Mouse (Mus musculus): Measurements from ENCODE around the gene Phf13. TPM values are rescaled to one million over a fixed set of nuclear protein-coding genes. Genes with fewer than 3 reads are reported as not detected.
A peak's percentile ranks its signal among the peaks of the same experiment; 100 is the strongest.

Phf13 gene
- polyA plus RNA-seq, 1 experiment from 2014 or later: 6.2 TPM

- ATAC-seq (ENCODE audit: low read depth): no peak
- Histone ChIP-seq H3K36me3 (peaks cover 31% of the 10 kb centered on the region), H3K4me1 (replicated peaks) (peaks cover 45% of the 10 kb centered on the region), H3K4me3 (replicated peaks) (peak overlapping the region; percentile 76), H3K27me3 (peaks cover 20% of the 10 kb centered on the region), H3K9me3 (replicated peaks) (no peaks in the 10 kb centered on the region), H3K4me2 (peak overlapping the region; percentile 98), H3K9ac (peak overlapping the region; percentile 85), H3K27ac (peak overlapping the region; percentile 78; the same call in 1 of the 2 replicates)
- no peak for DNase-seq
- WGBS (ENCODE audit: insufficient replicate concordance): 22% methylated on average over 10 of the region's 10 CpGs
Measured at GRCm38 (mm10) chr4:151988014-151988341, 8.1 kb downstream of the Phf13 start.

DNA sequence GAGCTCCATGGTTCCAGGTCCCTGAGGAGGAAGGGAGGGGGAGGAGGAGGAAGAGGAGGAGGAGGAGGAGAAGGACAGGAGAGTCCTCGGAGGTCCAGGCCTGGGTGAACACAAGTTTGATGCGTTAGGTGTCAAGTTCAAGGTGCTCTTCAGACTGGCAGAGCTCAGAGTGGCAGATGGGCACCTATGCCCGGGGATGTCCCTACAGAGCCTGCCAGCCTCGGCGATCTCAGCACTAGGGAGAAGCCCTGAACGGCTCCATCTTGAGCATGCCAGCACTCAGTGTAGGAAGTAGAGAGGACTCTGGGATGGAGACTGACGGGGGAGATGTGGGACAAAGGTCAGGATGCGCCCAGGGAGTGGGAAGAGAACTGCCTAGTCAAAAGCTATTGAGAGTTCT, 9.4 kb downstream of the Phf13 start:
- no peak overlapping the region for H3K27ac ChIP-seq
- H3K9ac ChIP-seq: no peak overlapping the region
- no peak overlapping the region for H3K4me3 ChIP-seq (replicated peaks)
- peaks cover 33% of the 10 kb centered on the region for H3K36me3 ChIP-seq
- WGBS (ENCODE audit: insufficient replicate concordance): 67% methylated on average over 8 of the region's 8 CpGs
- DNase-seq (no peak), ATAC-seq (ENCODE audit: low read depth) (no peak)
- no peak overlapping the region for H3K4me2 ChIP-seq
- H3K4me1 ChIP-seq (replicated peaks): peaks cover 52% of the 10 kb centered on the region
- H3K27me3 ChIP-seq: 0 out of 2 replicates have a peak, but pooled peaks cover 8% of the 10 kb centered on the region
- H3K9me3 ChIP-seq (replicated peaks): no peaks in the 10 kb centered on the region

GRCm38 (mm10) chr4:151985886-151986285, 10.2 kb downstream of the Phf13 start:
- Histone ChIP-seq H3K4me3 (replicated peaks) (no peak overlapping the region), H3K27ac (no peak overlapping the region), H3K36me3 (peaks cover 31% of the 10 kb centered on the region), H3K4me1 (replicated peaks) (peaks cover 57% of the 10 kb centered on the region), H3K27me3 (0 out of 2 replicates have a peak, but pooled peaks cover under 1% of the 10 kb centered on the region), H3K4me2 (no peak overlapping the region), H3K9me3 (replicated peaks) (no peaks in the 10 kb centered on the region), H3K9ac (no peak overlapping the region)
- WGBS (ENCODE audit: insufficient replicate concordance): 47% methylated on average over 10 of the region's 10 CpGs
- DNase-seq: no peak
- no peak for ATAC-seq (ENCODE audit: low read depth)

- H3K36me3 ChIP-seq: peaks cover 46% of the 10 kb centered on the region
- H3K27me3 ChIP-seq: no peaks in the 10 kb centered on the region
- peaks cover 50% of the 10 kb centered on the region for H3K4me1 ChIP-seq (replicated peaks)
- H3K4me2 ChIP-seq: no peak overlapping the region
- no peak overlapping the region for H3K4me3 ChIP-seq (replicated peaks)
- DNase-seq: no peak
- ATAC-seq (ENCODE audit: low read depth): no peak
- WGBS (ENCODE audit: insufficient replicate concordance): 28% methylated on average over 9 of the region's 9 CpGs
- H3K9me3 ChIP-seq (replicated peaks): no peaks in the 10 kb centered on the region
- no peak overlapping the region for H3K27ac ChIP-seq
- H3K9ac ChIP-seq: no peak overlapping the region; the same call in 1 of the 2 replicates
Measured at GRCm38 (mm10) chr4:151983560-151983959, 12.5 kb downstream of the Phf13 start.

GRCm38 (mm10) chr4:151983043-151983442, 13.0 kb downstream of the Phf13 start:
- Histone ChIP-seq H3K27me3 (no peaks in the 10 kb centered on the region), H3K4me3 (replicated peaks) (no peak overlapping the region), H3K9me3 (replicated peaks) (no peaks in the 10 kb centered on the region), H3K36me3 (peaks cover 50% of the 10 kb centered on the region), H3K27ac (0 out of 2 replicates have a peak overlapping the region, but pooled peaks have one; percentile 5), H3K9ac (no peak overlapping the region), H3K4me1 (replicated peaks) (peaks cover 46% of the 10 kb centered on the region), H3K4me2 (no peak overlapping the region)
- DNase-seq (no peak), ATAC-seq (ENCODE audit: low read depth) (no peak)
- WGBS (ENCODE audit: insufficient replicate concordance): 54% methylated on average over 17 of the region's 17 CpGs

DNA sequence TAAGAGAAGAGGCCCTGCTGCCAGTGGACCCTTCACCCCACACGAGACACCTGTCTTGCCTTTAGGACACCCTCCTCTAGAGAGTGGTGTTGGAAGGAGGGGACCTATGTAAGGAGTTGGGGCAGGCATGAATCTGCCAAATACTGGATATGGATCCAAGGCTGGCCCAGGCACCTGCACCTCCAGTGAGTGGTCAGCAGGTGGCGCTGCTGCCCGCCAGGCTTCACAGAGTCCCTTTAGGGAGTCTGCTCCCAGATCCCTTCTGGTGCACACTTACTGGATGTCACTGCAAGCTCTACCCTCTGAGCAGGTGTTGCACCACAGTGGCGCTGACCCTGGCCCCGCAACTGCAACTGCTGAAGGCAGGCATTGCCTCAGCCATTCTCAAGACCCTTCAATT, 14.7 kb downstream of the Phf13 start:
- Histone ChIP-seq H3K4me2 (no peak overlapping the region), H3K4me1 (replicated peaks) (peaks cover 36% of the 10 kb centered on the region), H3K4me3 (replicated peaks) (no peak overlapping the region), H3K9me3 (replicated peaks) (no peaks in the 10 kb centered on the region), H3K36me3 (peaks cover 66% of the 10 kb centered on the region), H3K9ac (no peak overlapping the region), H3K27me3 (no peaks in the 10 kb centered on the region), H3K27ac (no peak overlapping the region; the same call in 1 of the 2 replicates)
- 19% methylated on average over 5 of the region's 5 CpGs for WGBS (ENCODE audit: insufficient replicate concordance)
- ATAC-seq (ENCODE audit: low read depth): peak; percentile 54
- peak; percentile 69 for DNase-seq

GRCm38 (mm10) chr4:151980699-151981098, 15.4 kb downstream of the Phf13 start:
- Histone ChIP-seq H3K36me3 (peaks cover 72% of the 10 kb centered on the region), H3K27ac (no peak overlapping the region), H3K4me3 (replicated peaks) (no peak overlapping the region), H3K27me3 (no peaks in the 10 kb centered on the region), H3K9me3 (replicated peaks) (no peaks in the 10 kb centered on the region), H3K9ac (no peak overlapping the region), H3K4me1 (replicated peaks) (peaks cover 30% of the 10 kb centered on the region), H3K4me2 (no peak overlapping the region)
- DNase-seq (no peak), ATAC-seq (ENCODE audit: low read depth) (no peak)
- WGBS (ENCODE audit: insufficient replicate concordance): 86% methylated on average over 8 of the region's 8 CpGs

DNA sequence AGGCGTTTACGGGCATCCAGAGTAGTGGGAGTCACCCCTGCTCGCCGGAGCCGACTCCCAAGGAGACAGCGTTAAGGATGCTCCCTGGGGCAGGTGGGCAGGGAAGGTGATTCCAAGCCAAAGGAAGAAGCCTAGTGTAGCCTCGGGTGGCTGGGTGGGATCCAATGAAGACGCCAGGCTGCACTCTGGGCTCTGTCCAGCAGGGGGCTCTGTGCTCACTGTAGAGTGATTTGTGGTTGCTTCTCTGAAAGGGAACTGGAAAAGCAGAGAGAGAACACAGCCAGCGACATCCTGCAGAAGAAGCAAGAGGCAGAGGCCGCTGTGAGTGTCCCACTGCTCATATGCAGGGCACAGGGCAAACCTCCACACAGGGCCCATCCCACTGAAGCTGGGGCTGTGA, 18.3 kb downstream of the Phf13 start:
- H3K9me3 ChIP-seq (replicated peaks): no peaks in the 10 kb centered on the region
- peaks cover 17% of the 10 kb centered on the region for H3K4me1 ChIP-seq (replicated peaks)
- WGBS (ENCODE audit: insufficient replicate concordance): 38% methylated on average over 10 of the region's 10 CpGs
- H3K27me3 ChIP-seq: no peaks in the 10 kb centered on the region
- no peak overlapping the region for H3K4me3 ChIP-seq (replicated peaks)
- H3K36me3 ChIP-seq: peaks cover 95% of the 10 kb centered on the region
- no peak overlapping the region for H3K27ac ChIP-seq
- no peak overlapping the region for H3K4me2 ChIP-seq
- no peak overlapping the region for H3K9ac ChIP-seq
- ATAC-seq (ENCODE audit: low read depth) (no peak), DNase-seq (peak; percentile 65)

GRCm38 (mm10) chr4:151975441-151975840, 20.6 kb downstream of the Phf13 start:
- peak; percentile 1; the same call in 1 of the 2 replicates for ATAC-seq (ENCODE audit: low read depth)
- no peak for DNase-seq
- Histone ChIP-seq H3K36me3 (peaks cover 97% of the 10 kb centered on the region), H3K9ac (no peak overlapping the region), H3K27ac (no peak overlapping the region), H3K4me3 (replicated peaks) (no peak overlapping the region), H3K4me2 (no peak overlapping the region), H3K9me3 (replicated peaks) (no peaks in the 10 kb centered on the region), H3K4me1 (replicated peaks) (peaks cover 26% of the 10 kb centered on the region), H3K27me3 (no peaks in the 10 kb centered on the region)
- WGBS (ENCODE audit: insufficient replicate concordance): 75% methylated on average over 3 of the region's 3 CpGs

GRCm38 (mm10) chr4:151972221-151972967, 23.7 kb downstream of the Phf13 start:
- Histone ChIP-seq H3K27ac (peak overlapping the region; percentile 74), H3K4me2 (no peak overlapping the region), H3K27me3 (no peaks in the 10 kb centered on the region), H3K9ac (0 out of 2 replicates have a peak overlapping the region, but pooled peaks have one; percentile 44), H3K36me3 (peaks cover 96% of the 10 kb centered on the region), H3K4me3 (replicated peaks) (no peak overlapping the region), H3K4me1 (replicated peaks) (peaks cover 24% of the 10 kb centered on the region), H3K9me3 (replicated peaks) (no peaks in the 10 kb centered on the region)
- no peak for DNase-seq
- ATAC-seq (ENCODE audit: low read depth): no peak
- 73% methylated on average over 10 of the region's 10 CpGs for WGBS (ENCODE audit: insufficient replicate concordance)

DNA sequence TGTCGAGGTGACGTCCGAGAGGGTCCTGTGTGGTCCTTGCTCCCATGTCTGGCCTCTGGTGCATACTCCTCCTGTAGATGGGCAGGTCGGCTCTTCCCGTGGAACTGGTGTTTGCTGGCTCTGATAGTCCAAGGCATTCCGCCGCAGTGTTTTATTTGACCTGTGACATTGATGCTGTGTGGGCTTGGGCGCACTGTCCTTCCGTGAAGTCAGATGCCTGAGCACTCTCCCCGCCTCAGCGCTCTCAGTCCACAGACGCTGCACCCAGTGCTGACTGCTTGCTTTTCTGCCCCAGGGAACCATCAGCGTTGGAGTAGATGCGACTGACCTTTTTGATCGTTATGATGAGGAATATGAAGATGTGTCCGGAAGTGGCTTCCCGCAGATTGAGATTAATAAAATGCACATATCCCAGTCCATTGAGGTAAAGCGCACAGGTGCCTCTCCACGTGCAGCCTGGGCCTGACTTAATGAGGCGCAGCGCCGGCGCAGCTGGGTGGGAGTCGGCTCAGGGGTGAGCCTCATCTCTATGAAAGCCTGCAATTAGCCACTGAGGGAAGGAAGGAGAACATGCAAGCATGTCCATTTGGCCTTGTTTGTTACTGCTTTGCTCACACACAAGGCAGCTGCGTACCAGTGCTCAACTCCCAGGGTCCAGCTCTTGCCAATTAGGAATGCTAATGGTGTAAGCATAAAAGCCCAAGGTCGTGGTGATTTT, 27.7 kb downstream of the Phf13 start:
- 92% methylated on average over 26 of the region's 26 CpGs for WGBS (ENCODE audit: insufficient replicate concordance)
- Histone ChIP-seq H3K27me3 (no peaks in the 10 kb centered on the region), H3K9ac (no peak overlapping the region), H3K36me3 (peaks cover 94% of the 10 kb centered on the region), H3K9me3 (replicated peaks) (no peaks in the 10 kb centered on the region), H3K27ac (peak overlapping the region; percentile 40), H3K4me1 (replicated peaks) (peaks cover 31% of the 10 kb centered on the region), H3K4me3 (replicated peaks) (no peak overlapping the region), H3K4me2 (no peak overlapping the region)
- DNase-seq (no peak), ATAC-seq (ENCODE audit: low read depth) (no peak)

All from liver, embryonic 13.5 days (tissue).